Mouse (Mus musculus): ENCODE results near the gene Il11ra1. TPM values are rescaled to one million over a fixed set of nuclear protein-coding genes. Genes with fewer than 3 reads are reported as not detected.

The Il11ra1 gene
- total and polyA plus RNA-seq, 3 experiments = 79.9 to 99.3 (median 88.2) TPM

DNA sequence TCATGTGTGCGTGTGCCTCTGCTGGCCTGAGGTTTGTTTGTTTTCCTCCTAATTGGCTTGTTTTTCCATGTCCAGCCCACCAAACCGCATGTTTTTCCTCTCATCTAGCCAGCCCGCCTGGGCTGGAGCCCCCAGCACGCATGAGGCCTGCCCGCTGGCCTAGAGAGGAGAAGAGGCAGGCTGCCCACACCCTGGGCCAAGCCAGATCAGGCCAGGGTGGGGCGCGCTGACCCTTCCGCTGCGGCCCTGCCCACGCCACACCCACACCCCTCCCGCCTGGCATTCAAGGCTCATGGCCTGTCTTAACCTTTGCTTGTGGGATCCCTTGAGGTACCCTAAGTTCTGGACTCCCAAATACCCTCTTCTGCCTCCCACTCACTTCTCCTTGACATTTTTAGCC lies 33.1 kb upstream of the Il11ra1 start:
- Histone ChIP-seq H3K9ac (ENCODE audit: low read depth, low read length) (no peak overlapping the region), H3K27me3 (ENCODE audit: control insufficient read depth, insufficient read depth, low read length) (no peaks in the 10 kb centered on the region), H3K27ac (no peak overlapping the region), H3K4me1 (ENCODE audit: control insufficient read depth, insufficient read depth, low read length) (no peaks in the 10 kb centered on the region; the same call in 1 of the 2 replicates), H3K4me3 (no peak overlapping the region), H3K36me3 (ENCODE audit: control insufficient read depth, insufficient read depth, low read length) (no peaks in the 10 kb centered on the region), H3K79me2 (replicated peaks; ENCODE audit: control insufficient read depth, insufficient read depth, low read length) (no peaks in the 10 kb centered on the region)
- WGBS = 71% methylated on average over 11 of the region's 11 CpGs
- intact Hi-C loops (cut with DNase I) = no loop called here
- TF ChIP-seq POLR2A (IDR thresholded peaks at IDR 0.05; ENCODE audit: insufficient read depth, low read depth, low read length) = no peak
- TF ChIP-seq CTCF (IDR thresholded peaks at IDR 0.05) = no peak
- TF ChIP-seq EP300 (IDR thresholded peaks at IDR 0.05; ENCODE audit: insufficient read depth, low read depth, low read length) = no peak
- DNase-seq = peak in 1 of 2 experiments; percentile 20

DNA sequence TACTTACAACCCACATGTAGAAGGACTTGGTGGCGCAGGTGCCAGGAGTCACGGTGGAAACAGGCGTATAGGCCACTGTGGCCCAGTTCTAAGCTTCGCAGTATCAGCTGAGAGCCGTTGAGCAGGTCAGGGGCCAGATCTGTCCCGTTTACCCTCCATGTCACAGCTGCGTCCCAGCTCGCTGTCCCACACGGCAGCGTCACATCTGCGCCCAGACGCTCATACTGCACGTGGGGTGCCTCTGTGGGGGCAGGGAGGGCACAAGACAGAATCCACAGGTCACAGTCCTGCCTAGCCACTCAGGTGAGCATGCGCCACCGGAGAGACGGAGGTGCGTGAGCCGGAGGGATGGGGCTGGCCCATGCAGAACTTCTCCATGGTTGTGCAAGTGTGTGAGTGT lies 29.0 kb upstream of the Il11ra1 start:
- 90% methylated on average over 18 of the region's 18 CpGs for WGBS

DNA sequence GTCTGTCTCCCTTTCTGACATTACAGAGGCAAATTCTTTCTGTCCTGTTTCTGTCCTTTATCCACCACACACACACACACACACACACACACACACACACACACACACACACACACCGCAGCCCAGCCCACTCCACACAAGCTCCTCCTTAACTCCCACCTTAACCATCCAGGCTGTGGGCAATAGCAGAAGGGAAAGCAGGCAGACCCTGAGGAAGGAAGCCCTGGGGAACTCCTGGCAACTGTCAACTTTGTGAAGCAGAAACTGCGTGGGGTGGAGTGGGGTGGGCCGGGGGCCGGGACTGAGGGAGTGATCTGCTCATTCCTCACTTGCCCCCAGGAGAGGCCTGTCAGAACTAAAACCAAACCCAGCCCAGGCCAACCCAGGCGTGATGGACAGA lies 28.3 kb upstream of the Il11ra1 start:
- Histone ChIP-seq H3K36me3 (ENCODE audit: control insufficient read depth, insufficient read depth, low read length) (no peaks in the 10 kb centered on the region), H3K27me3 (ENCODE audit: control insufficient read depth, insufficient read depth, low read length) (no peaks in the 10 kb centered on the region), H3K9ac (ENCODE audit: low read depth, low read length) (no peak overlapping the region), H3K27ac (no peak overlapping the region), H3K4me3 (no peak overlapping the region), H3K79me2 (replicated peaks; ENCODE audit: control insufficient read depth, insufficient read depth, low read length) (no peaks in the 10 kb centered on the region), H3K4me1 (ENCODE audit: control insufficient read depth, insufficient read depth, low read length) (no peaks in the 10 kb centered on the region)
- intact Hi-C loops (cut with DNase I) = no loop called here
- TF ChIP-seq CTCF (IDR thresholded peaks at IDR 0.05) = no peak
- TF ChIP-seq EP300 (IDR thresholded peaks at IDR 0.05; ENCODE audit: insufficient read depth, low read depth, low read length) = no peak
- no peak for TF ChIP-seq POLR2A (IDR thresholded peaks at IDR 0.05; ENCODE audit: insufficient read depth, low read depth, low read length)
- 58% methylated on average over 5 of the region's 5 CpGs for WGBS
- no peak for DNase-seq

More for the DNA sequence above, 29.0 kb upstream of the Il11ra1 start:
- TF ChIP-seq EP300 (IDR thresholded peaks at IDR 0.05; ENCODE audit: insufficient read depth, low read depth, low read length) = no peak
- TF ChIP-seq POLR2A (IDR thresholded peaks at IDR 0.05; ENCODE audit: insufficient read depth, low read depth, low read length) = no peak
- no peak for TF ChIP-seq CTCF (IDR thresholded peaks at IDR 0.05)
- H3K36me3 ChIP-seq (ENCODE audit: control insufficient read depth, insufficient read depth, low read length) = no peaks in the 10 kb centered on the region
- H3K4me1 ChIP-seq (ENCODE audit: control insufficient read depth, insufficient read depth, low read length) = no peaks in the 10 kb centered on the region
- no peak overlapping the region for H3K27ac ChIP-seq
- no peak overlapping the region for H3K9ac ChIP-seq (ENCODE audit: low read depth, low read length)
- H3K79me2 ChIP-seq (replicated peaks; ENCODE audit: control insufficient read depth, insufficient read depth, low read length) = no peaks in the 10 kb centered on the region
- no peaks in the 10 kb centered on the region for H3K27me3 ChIP-seq (ENCODE audit: control insufficient read depth, insufficient read depth, low read length)
- DNase-seq = no peak
- no peak overlapping the region for H3K4me3 ChIP-seq
- intact Hi-C loops (cut with DNase I) = no loop called here

DNA sequence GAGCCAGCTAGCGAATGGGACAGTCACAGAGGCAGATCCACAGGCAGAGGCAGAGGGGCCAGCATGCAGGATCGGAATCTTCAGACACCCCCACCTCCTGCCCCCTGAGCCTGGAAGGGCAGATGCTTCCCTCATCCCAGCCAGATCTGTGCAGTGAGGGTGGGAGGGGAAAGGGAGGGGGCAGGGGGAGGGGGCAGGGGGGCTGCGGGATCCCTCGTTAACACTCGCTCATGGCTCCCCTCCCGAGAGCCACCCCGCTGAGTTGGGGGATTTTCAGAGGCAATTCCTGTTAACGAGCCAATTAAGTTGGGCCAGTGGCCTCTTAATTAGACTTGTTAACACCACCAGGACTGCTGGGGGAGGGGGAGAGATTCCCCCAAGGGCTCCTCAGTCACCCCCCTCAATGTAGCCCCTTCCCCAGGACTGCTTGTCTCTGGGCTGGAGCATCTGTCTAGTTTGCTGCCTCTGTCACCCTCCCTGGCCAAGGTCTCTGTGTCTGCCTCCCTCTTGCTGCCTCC lies 27.8 kb upstream of the Il11ra1 start:
- Histone ChIP-seq H3K79me2 (replicated peaks; ENCODE audit: control insufficient read depth, insufficient read depth, low read length) (no peaks in the 10 kb centered on the region), H3K9ac (ENCODE audit: low read depth, low read length) (no peak overlapping the region), H3K4me3 (no peak overlapping the region), H3K27me3 (ENCODE audit: control insufficient read depth, insufficient read depth, low read length) (no peaks in the 10 kb centered on the region), H3K27ac (no peak overlapping the region), H3K4me1 (ENCODE audit: control insufficient read depth, insufficient read depth, low read length) (no peaks in the 10 kb centered on the region), H3K36me3 (ENCODE audit: control insufficient read depth, insufficient read depth, low read length) (no peaks in the 10 kb centered on the region)
- DNase-seq = no peak
- intact Hi-C loops (cut with DNase I) = no loop called here
- TF ChIP-seq POLR2A (IDR thresholded peaks at IDR 0.05; ENCODE audit: insufficient read depth, low read depth, low read length) (no peak), EP300 (IDR thresholded peaks at IDR 0.05; ENCODE audit: insufficient read depth, low read depth, low read length) (no peak), CTCF (IDR thresholded peaks at IDR 0.05) (no peak)
- 35% methylated on average over 8 of the region's 8 CpGs for WGBS

DNA sequence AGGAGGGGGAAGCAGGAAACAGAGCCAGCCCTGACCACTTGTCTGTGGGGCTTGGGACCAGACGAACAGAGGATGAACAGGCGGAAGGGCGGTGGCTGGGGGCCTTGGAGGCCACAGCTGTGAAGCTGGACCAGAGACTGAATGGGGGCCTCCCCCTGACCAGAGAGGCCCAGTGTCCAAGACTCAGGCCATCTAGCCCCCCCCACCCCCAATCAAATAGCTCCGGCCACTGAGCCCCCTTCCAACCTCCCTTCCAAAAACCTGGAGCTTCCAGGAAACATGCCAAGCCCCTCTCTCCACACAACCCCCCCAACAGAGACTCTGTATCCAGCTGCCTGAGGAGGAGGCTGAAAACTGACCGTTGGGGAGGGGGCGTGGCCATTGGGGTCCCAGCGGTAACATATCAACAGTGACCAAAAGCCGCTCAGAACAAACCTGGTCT lies 27.2 kb upstream of the Il11ra1 start:
- Histone ChIP-seq H3K4me1 (ENCODE audit: control insufficient read depth, insufficient read depth, low read length) (no peaks in the 10 kb centered on the region), H3K9ac (ENCODE audit: low read depth, low read length) (no peak overlapping the region), H3K4me3 (no peak overlapping the region), H3K79me2 (replicated peaks; ENCODE audit: control insufficient read depth, insufficient read depth, low read length) (no peaks in the 10 kb centered on the region), H3K27ac (no peak overlapping the region), H3K27me3 (ENCODE audit: control insufficient read depth, insufficient read depth, low read length) (no peaks in the 10 kb centered on the region), H3K36me3 (ENCODE audit: control insufficient read depth, insufficient read depth, low read length) (no peaks in the 10 kb centered on the region)
- intact Hi-C loops (cut with DNase I) = no loop called here
- DNase-seq = no peak
- 40% methylated on average over 8 of the region's 8 CpGs for WGBS
- no peak for TF ChIP-seq POLR2A (IDR thresholded peaks at IDR 0.05; ENCODE audit: insufficient read depth, low read depth, low read length)
- no peak for TF ChIP-seq CTCF (IDR thresholded peaks at IDR 0.05)
- TF ChIP-seq EP300 (IDR thresholded peaks at IDR 0.05; ENCODE audit: insufficient read depth, low read depth, low read length) = no peak

DNA sequence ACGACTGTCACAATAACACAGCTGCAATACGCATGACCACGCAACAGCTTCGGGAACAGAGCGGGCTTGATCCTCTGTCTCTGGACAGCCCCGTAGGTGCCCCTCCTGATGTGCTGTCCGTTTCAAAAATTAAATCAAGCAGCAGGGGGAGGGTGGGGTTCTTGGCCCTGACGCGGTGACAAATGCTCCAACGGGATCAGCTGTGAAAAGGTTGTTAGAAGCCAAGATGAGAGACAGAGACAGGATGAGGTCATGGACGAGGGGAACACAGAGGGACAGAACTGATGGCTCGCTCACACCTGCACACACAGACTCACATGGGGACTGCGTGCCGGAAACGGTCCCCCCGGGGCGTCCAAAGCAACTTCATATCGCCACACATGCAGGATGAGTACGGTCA lies 26.6 kb upstream of the Il11ra1 start:
- Histone ChIP-seq H3K79me2 (replicated peaks; ENCODE audit: control insufficient read depth, insufficient read depth, low read length) (no peaks in the 10 kb centered on the region), H3K4me1 (ENCODE audit: control insufficient read depth, insufficient read depth, low read length) (no peaks in the 10 kb centered on the region), H3K27me3 (ENCODE audit: control insufficient read depth, insufficient read depth, low read length) (no peaks in the 10 kb centered on the region), H3K36me3 (ENCODE audit: control insufficient read depth, insufficient read depth, low read length) (no peaks in the 10 kb centered on the region), H3K4me3 (no peak overlapping the region), H3K27ac (no peak overlapping the region), H3K9ac (ENCODE audit: low read depth, low read length) (no peak overlapping the region)
- intact Hi-C loops (cut with DNase I) = no loop called here
- TF ChIP-seq POLR2A (IDR thresholded peaks at IDR 0.05; ENCODE audit: insufficient read depth, low read depth, low read length) = no peak
- TF ChIP-seq EP300 (IDR thresholded peaks at IDR 0.05; ENCODE audit: insufficient read depth, low read depth, low read length) = no peak
- DNase-seq = no peak
- 60% methylated on average over 19 of the region's 19 CpGs for WGBS

All from heart, adult 2 months (tissue).